Comparison of ENCODE assay signal across 9 mouse cellular contexts in genomic region chr4:63409908-63410582, GRCm38 (mm10). TPM values are rescaled to one million over a fixed set of nuclear protein-coding genes. Genes with fewer than 3 reads are reported as not detected.
A peak's percentile ranks its signal among the peaks of the same experiment; 100 is the strongest.
DNase-seq lines count a peak whose midpoint lies in the region; ATAC-seq and TF ChIP-seq lines count a peak whose summit lies in the region.
"Had no signal": no experiment of that assay in that cellular context is flagged by ENCODE, and none has a peak within 500 bp of the region (broad histone marks: within the 10 kb centered on the region; RNA-seq: fewer than 3 reads in every experiment).

No protein-coding gene starts in this region.

- H3K9me3 ChIP-seq in E14TG2a.4 (ENCODE audit: low read length) = no peaks in the 10 kb centered on the region
- no peaks in the 10 kb centered on the region for H3K9me3 ChIP-seq in neural tube, embryonic 13.5 days

- peak; percentile 81 for ATAC-seq in neural tube, embryonic 13.5 days (ENCODE audit: low read depth)

- DNase-seq in 3T3-L1 (ENCODE audit: low read depth, low spot score) = peak; percentile 68
- peak; percentile 83 for DNase-seq in gastrocnemius, postnatal 25 days
- peak; percentile 92 for DNase-seq in induced T-regulatory cell, adult 2 months (ENCODE audit: low read depth)
- peak; percentile 78 to 80 for DNase-seq in lung, adult 18-20 months
- DNase-seq in thymus, postnatal 0 days (ENCODE audit: low spot score) = peak; percentile 77

- peaks cover 3% of the 10 kb centered on the region for H3K27me3 ChIP-seq in E14TG2a.4 (ENCODE audit: insufficient read depth, low read length)
- no peaks in the 10 kb centered on the region for H3K27me3 ChIP-seq in neural tube, embryonic 13.5 days

- TF ChIP-seq CTCF in E14TG2a.4 (conservative IDR thresholded peaks at IDR 0.05; ENCODE audit: low read length) = no peak
- no peak for TF ChIP-seq CTCF in cortical plate, adult 2 months (IDR thresholded peaks at IDR 0.05; ENCODE audit: extremely low read depth, insufficient read depth, low read length)

- H3K4me2 ChIP-seq in neural tube, embryonic 13.5 days = peak overlapping the region; percentile 96

- TF ChIP-seq POLR2A in cortical plate, adult 2 months (IDR thresholded peaks at IDR 0.05; ENCODE audit: extremely low read depth, insufficient read depth, low read length) = no peak

- H3K4me3 ChIP-seq in E14TG2a.4 (replicated peaks; ENCODE audit: low read length) = peak overlapping the region; percentile 83
- peak overlapping the region; percentile 52 for H3K4me3 ChIP-seq in cortical plate, adult 2 months (ENCODE audit: insufficient read depth, low read length)
- H3K4me3 ChIP-seq in neural tube, embryonic 13.5 days = peak overlapping the region; percentile 51

- WGBS in neural tube, embryonic 13.5 days = under 1% methylated on average over 39 of the region's 39 CpGs

- H3K27ac ChIP-seq in cortical plate, adult 2 months (ENCODE audit: insufficient read depth, low read length) = no peak overlapping the region
- peak overlapping the region; percentile 18; the same call in 1 of the 2 replicates for H3K27ac ChIP-seq in neural tube, embryonic 13.5 days (replicated peaks)

- peaks cover 29% of the 10 kb centered on the region for H3K4me1 ChIP-seq in E14TG2a.4 (replicated peaks; ENCODE audit: low read depth, low read length)
- H3K4me1 ChIP-seq in cortical plate, adult 2 months (ENCODE audit: control insufficient read depth, insufficient read depth, low read length) = no peaks in the 10 kb centered on the region
- peaks cover 36% of the 10 kb centered on the region for H3K4me1 ChIP-seq in neural tube, embryonic 13.5 days (replicated peaks)

- peaks cover 5% of the 10 kb centered on the region; the same call in 1 of the 2 replicates for H3K36me3 ChIP-seq in E14TG2a.4 (ENCODE audit: insufficient read depth, low read length)
- H3K36me3 ChIP-seq in neural tube, embryonic 13.5 days = no peaks in the 10 kb centered on the region

- peak overlapping the region; percentile 61 for H3K9ac ChIP-seq in neural tube, embryonic 13.5 days

RNA-seq across cellular contexts. Expression of gene Akna, which starts 6.9 kb away (rescaled TPM):
- polyA plus RNA-seq in cortical plate, adult 2 months (2012; rRNA removed) = 1.8 and 2.0 TPM in 2 replicates
- total RNA-seq in gastrocnemius, postnatal 25 days (2021) = 1 to 10 TPM; 1.1 to 1.4 TPM
- 4.4 and 4.8 TPM in 2 replicates for polyA plus RNA-seq in neural tube, embryonic 13.5 days (2015; fragmentation: Nextera tagmentation; extraction: Ambion mirVana)
- 20.6 and 25.9 TPM in 2 replicates for polyA plus RNA-seq in thymus, postnatal 0 days (2015; fragmentation: Nextera tagmentation; extraction: Ambion mirVana)

RNA-seq across cellular contexts. Expression of gene Orm2, which starts 47.8 kb away (rescaled TPM):
- polyA plus RNA-seq in cortical plate, adult 2 months (2012; rRNA removed) = not detected in 2 replicates
- 1 to 10 TPM in 1 of 2 experiments, not detected in 1; 1.8 TPM for total RNA-seq in gastrocnemius, postnatal 25 days (2021)
- not detected in 2 replicates for polyA plus RNA-seq in neural tube, embryonic 13.5 days (2015; fragmentation: Nextera tagmentation; extraction: Ambion mirVana)
- 0.17 and 0.33 TPM in 2 replicates for polyA plus RNA-seq in thymus, postnatal 0 days (2015; fragmentation: Nextera tagmentation; extraction: Ambion mirVana)
- total RNA-seq: heart, postnatal 36 days had no signal

RNA-seq across cellular contexts. Expression of gene Orm3, which starts 54.1 kb away (rescaled TPM):
- not detected in 2 replicates for polyA plus RNA-seq in cortical plate, adult 2 months (2012; rRNA removed)
- under 1 TPM in 1 of 2 experiments, not detected in 1; 0.38 TPM for total RNA-seq in gastrocnemius, postnatal 25 days (2021)
- polyA plus RNA-seq in neural tube, embryonic 13.5 days (2015; fragmentation: Nextera tagmentation; extraction: Ambion mirVana) = not detected in 2 replicates
- not detected in 2 replicates for polyA plus RNA-seq in thymus, postnatal 0 days (2015; fragmentation: Nextera tagmentation; extraction: Ambion mirVana)
